Mouse (Mus musculus): ENCODE results near the gene Xab2. TPM values are rescaled to one million over a fixed set of nuclear protein-coding genes. Genes with fewer than 3 reads are reported as not detected.

Xab2 gene
- polyA plus RNA-seq, 2 experiments: 22.2 to 27.1 TPM

DNA sequence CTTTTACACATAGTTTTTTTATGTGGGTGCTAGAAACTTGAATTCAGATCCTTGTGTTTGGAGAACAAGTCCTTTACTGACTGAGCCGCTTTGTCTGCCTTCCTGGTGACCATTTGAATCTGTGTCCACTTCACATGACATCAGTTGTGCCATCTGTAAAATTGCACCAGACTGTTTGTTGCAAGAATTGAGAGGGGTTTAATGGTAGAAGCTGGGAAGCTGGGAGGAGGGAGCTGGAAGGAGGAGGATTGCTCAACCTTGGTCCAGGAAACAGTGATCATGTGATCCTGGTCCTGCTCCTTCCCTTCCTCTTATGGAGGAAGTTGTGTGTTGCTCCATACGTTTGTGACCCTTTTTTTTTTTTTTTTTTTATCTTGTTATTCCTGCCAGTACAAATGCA lies 27.2 kb upstream of the Xab2 start:
- H3K9ac ChIP-seq (replicated peaks): no peak overlapping the region
- H3K9me3 ChIP-seq (ENCODE audit: control insufficient read depth, low read length): no peaks in the 10 kb centered on the region
- DNase-seq (ENCODE audit: low read depth in 3 of 3, low spot score in 3 of 3) (no peak), ATAC-seq (ENCODE audit: insufficient read depth) (no peak)
- TF ChIP-seq CTCF (IDR thresholded peaks at IDR 0.05; ENCODE audit: low read depth) (no peak), EP300 (IDR thresholded peaks at IDR 0.05; ENCODE audit: low read depth) (no peak)
- no peaks in the 10 kb centered on the region for H3K36me3 ChIP-seq (replicated peaks; ENCODE audit: control insufficient read depth, insufficient read depth, low read depth)
- whole genome bisulfite sequencing (ENCODE audit: insufficient replicate concordance): 39% methylated on average over 2 of the region's 2 CpGs
- no peak overlapping the region for H3K4me2 ChIP-seq (ENCODE audit: low read depth)
- H3K27ac ChIP-seq: no peak overlapping the region
- no peak overlapping the region for H3K4me3 ChIP-seq (ENCODE audit: insufficient read depth in 1 of 2, low read depth in 2 of 2, low read length in 2 of 2)
- H3K4me1 ChIP-seq (replicated peaks; ENCODE audit: control insufficient read depth in 2 of 2, insufficient read depth in 2 of 2, low read length in 1 of 2): peaks cover 0 to 6% of the 10 kb centered on the region in 2 experiments; a peak in 2 of 4 replicates
- H3K27me3 ChIP-seq (ENCODE audit: control insufficient read depth, insufficient read depth, low read length): no peaks in the 10 kb centered on the region

DNA sequence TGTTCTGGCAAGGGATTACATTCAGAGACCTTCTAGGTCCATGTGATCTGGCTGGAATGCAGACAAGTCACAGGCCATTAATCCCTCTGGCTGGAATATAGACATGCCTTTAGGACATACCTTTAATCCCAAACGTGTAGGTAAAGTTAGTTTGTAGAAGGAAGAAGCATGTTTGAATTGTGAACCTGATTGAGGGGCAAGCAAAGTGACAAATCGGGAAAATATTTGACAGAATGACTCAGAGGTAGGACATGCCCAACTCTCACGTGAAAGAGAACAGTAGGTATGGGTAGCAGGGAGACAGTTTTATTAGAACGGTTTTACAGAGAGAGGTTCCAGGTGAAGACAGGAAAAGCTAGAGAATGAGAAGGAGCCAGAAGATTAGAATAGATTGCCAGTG lies 26.4 kb upstream of the Xab2 start:
- DNase-seq (ENCODE audit: low read depth in 3 of 3, low spot score in 3 of 3): no peak
- no peak for TF ChIP-seq CTCF (IDR thresholded peaks at IDR 0.05; ENCODE audit: low read depth)
- no peak for TF ChIP-seq EP300 (IDR thresholded peaks at IDR 0.05; ENCODE audit: low read depth)
- H3K36me3 ChIP-seq (replicated peaks; ENCODE audit: control insufficient read depth, insufficient read depth, low read depth): no peaks in the 10 kb centered on the region
- no peak overlapping the region for H3K27ac ChIP-seq
- no peak overlapping the region for H3K9ac ChIP-seq (replicated peaks)
- H3K27me3 ChIP-seq (ENCODE audit: control insufficient read depth, insufficient read depth, low read length): no peaks in the 10 kb centered on the region
- 67% methylated on average over 4 of the region's 4 CpGs for WGBS (ENCODE audit: insufficient replicate concordance)
- H3K4me1 ChIP-seq (replicated peaks; ENCODE audit: control insufficient read depth in 2 of 2, insufficient read depth in 2 of 2, low read length in 1 of 2): peaks cover 0 to 6% of the 10 kb centered on the region in 2 experiments; a peak in 2 of 4 replicates
- no peaks in the 10 kb centered on the region for H3K9me3 ChIP-seq (ENCODE audit: control insufficient read depth, low read length)
- no peak overlapping the region for H3K4me2 ChIP-seq (ENCODE audit: low read depth)
- H3K4me3 ChIP-seq (ENCODE audit: insufficient read depth in 1 of 2, low read depth in 2 of 2, low read length in 2 of 2): no peak overlapping the region
- ATAC-seq (ENCODE audit: insufficient read depth): no peak

DNA sequence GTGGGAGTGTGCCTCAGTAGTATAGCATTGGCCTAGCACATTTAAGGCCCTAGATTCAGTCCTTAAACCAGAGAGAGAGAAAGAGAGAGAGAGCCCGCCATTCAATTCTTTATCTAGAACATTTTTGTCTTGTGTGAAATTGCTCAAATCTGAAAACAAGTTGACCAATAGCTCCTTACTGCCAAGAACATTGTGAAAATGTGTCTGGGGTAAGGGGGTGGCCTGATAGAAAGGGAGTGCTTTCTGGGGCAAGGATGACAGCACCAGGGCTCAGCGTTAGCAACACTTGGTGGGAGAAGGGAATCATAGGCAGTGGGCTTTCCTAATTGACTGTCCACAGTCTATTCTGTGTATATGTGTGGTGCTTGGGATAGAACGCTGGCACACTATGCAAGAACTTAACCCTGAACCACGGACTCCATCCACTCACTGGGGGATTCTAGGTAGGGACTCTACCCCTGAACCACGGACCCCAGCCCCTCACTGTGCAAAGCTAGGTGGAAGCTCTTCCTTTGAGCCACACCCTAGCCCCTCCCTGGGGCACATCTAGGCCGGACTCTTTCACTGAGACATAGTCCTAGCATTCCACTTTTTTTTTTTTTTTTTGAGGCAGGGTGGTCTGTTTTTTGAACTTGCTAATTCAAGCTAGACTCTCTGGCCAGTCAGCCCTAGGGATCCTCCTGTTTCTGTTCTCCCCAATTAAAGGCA lies 25.9 kb upstream of the Xab2 start:
- no peak overlapping the region for H3K4me2 ChIP-seq (ENCODE audit: low read depth)
- 62% methylated on average over 6 of the region's 6 CpGs for WGBS (ENCODE audit: insufficient replicate concordance)
- H3K4me1 ChIP-seq (replicated peaks; ENCODE audit: control insufficient read depth in 2 of 2, insufficient read depth in 2 of 2, low read length in 1 of 2): peaks cover 0 to 6% of the 10 kb centered on the region in 2 experiments; a peak in 2 of 4 replicates
- no peak overlapping the region for H3K4me3 ChIP-seq (ENCODE audit: insufficient read depth in 1 of 2, low read depth in 2 of 2, low read length in 2 of 2)
- no peaks in the 10 kb centered on the region for H3K36me3 ChIP-seq (replicated peaks; ENCODE audit: control insufficient read depth, insufficient read depth, low read depth)
- ATAC-seq (ENCODE audit: insufficient read depth) (no peak), DNase-seq (ENCODE audit: low read depth in 3 of 3, low spot score in 3 of 3) (no peak)
- no peak for TF ChIP-seq EP300 (IDR thresholded peaks at IDR 0.05; ENCODE audit: low read depth)
- no peak for TF ChIP-seq CTCF (IDR thresholded peaks at IDR 0.05; ENCODE audit: low read depth)
- H3K9me3 ChIP-seq (ENCODE audit: control insufficient read depth, low read length): no peaks in the 10 kb centered on the region
- H3K27me3 ChIP-seq (ENCODE audit: control insufficient read depth, insufficient read depth, low read length): no peaks in the 10 kb centered on the region
- H3K9ac ChIP-seq (replicated peaks): no peak overlapping the region
- H3K27ac ChIP-seq: no peak overlapping the region

DNA sequence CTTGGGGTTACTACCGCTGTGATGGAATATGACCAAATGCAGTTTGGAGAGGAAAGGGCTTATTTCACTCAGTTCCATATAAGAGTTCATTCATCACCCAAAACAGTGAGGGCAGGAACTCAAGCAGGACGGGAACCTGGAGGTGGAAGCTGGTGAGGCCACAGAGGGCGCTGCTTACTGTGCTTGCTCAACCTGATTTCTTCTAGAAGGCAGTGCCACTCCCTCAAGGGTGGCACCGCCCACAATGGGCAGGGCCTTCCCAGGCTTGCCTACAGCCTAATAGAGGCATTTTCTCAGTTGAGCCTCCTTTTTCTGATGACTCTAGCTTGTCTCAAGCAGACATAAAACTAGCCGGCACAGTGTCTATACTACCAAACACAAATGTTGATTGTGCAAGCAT lies 24.7 kb upstream of the Xab2 start:
- TF ChIP-seq CTCF (IDR thresholded peaks at IDR 0.05; ENCODE audit: low read depth): peak; percentile 69
- no peak for TF ChIP-seq EP300 (IDR thresholded peaks at IDR 0.05; ENCODE audit: low read depth)
- Histone ChIP-seq H3K4me1 (replicated peaks; ENCODE audit: control insufficient read depth in 2 of 2, insufficient read depth in 2 of 2, low read length in 1 of 2) (peaks cover 0 to 6% of the 10 kb centered on the region in 2 experiments; a peak in 2 of 4 replicates), H3K9ac (replicated peaks) (no peak overlapping the region), H3K36me3 (replicated peaks; ENCODE audit: control insufficient read depth, insufficient read depth, low read depth) (peaks cover 5% of the 10 kb centered on the region; the same call in 1 of the 2 replicates), H3K4me3 (ENCODE audit: insufficient read depth in 1 of 2, low read depth in 2 of 2, low read length in 2 of 2) (no peak overlapping the region), H3K9me3 (ENCODE audit: control insufficient read depth, low read length) (no peaks in the 10 kb centered on the region), H3K4me2 (ENCODE audit: low read depth) (no peak overlapping the region), H3K27ac (no peak overlapping the region), H3K27me3 (ENCODE audit: control insufficient read depth, insufficient read depth, low read length) (no peaks in the 10 kb centered on the region)
- DNase-seq (ENCODE audit: low read depth in 3 of 3, low spot score in 3 of 3) (peak in 2 of 3 experiments; percentile 47 to 56), ATAC-seq (ENCODE audit: insufficient read depth) (peak; percentile 73)
- WGBS (ENCODE audit: insufficient replicate concordance): 9% methylated on average over 5 of the region's 5 CpGs

DNA sequence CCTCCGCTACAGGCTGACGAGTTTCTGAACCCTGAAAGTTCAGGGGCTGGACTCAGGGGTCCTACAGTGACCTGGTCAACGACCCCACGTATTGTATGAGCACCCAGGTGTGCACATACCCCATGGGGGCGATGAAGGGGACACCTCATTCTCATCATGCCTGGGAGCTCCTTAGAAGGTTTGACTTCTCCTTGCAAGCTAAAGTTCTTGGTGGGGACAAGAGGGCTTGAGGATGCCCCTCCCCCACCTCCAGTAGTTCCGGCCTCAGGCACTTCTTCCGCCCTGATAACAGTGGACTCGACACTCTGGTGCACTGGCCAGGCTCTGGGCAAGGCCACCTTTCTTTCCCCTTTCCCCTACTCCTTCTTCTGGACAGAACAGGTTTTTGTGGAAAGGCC lies 10.4 kb upstream of the Xab2 start:
- WGBS (ENCODE audit: insufficient replicate concordance): 2% methylated on average over 8 of the region's 8 CpGs

More for the DNA sequence above, 10.4 kb upstream of the Xab2 start:
- DNase-seq (ENCODE audit: low read depth in 3 of 3, low spot score in 3 of 3): peak; percentile 41 to 55 (median 43)
- no peak overlapping the region for H3K27ac ChIP-seq
- no peak for TF ChIP-seq CTCF (IDR thresholded peaks at IDR 0.05; ENCODE audit: low read depth)
- TF ChIP-seq EP300 (IDR thresholded peaks at IDR 0.05; ENCODE audit: low read depth): no peak
- H3K4me3 ChIP-seq (ENCODE audit: insufficient read depth in 1 of 2, low read depth in 2 of 2, low read length in 2 of 2): peak overlapping the region; percentile 69 to 89
- peaks cover 3% of the 10 kb centered on the region for H3K36me3 ChIP-seq (replicated peaks; ENCODE audit: control insufficient read depth, insufficient read depth, low read depth)
- peak overlapping the region; percentile 83 for H3K4me2 ChIP-seq (ENCODE audit: low read depth)
- H3K27me3 ChIP-seq (ENCODE audit: control insufficient read depth, insufficient read depth, low read length): no peaks in the 10 kb centered on the region; the same call in 1 of the 2 replicates
- ATAC-seq (ENCODE audit: insufficient read depth): peak; percentile 51
- peak overlapping the region; percentile 63 for H3K9ac ChIP-seq (replicated peaks)
- no peaks in the 10 kb centered on the region for H3K9me3 ChIP-seq (ENCODE audit: control insufficient read depth, low read length)
- H3K4me1 ChIP-seq (replicated peaks; ENCODE audit: control insufficient read depth in 2 of 2, insufficient read depth in 2 of 2, low read length in 1 of 2): peaks cover 12 to 16% of the 10 kb centered on the region in 2 experiments; a peak in 3 of 4 replicates
